Mouse (Mus musculus): Measurements from ENCODE around the gene Opcml.

GRCm38 (mm10) chr9:28207441-28207840 lies 416.9 kb downstream of the Opcml start:
- TF ChIP-seq CTCF (IDR thresholded peaks at IDR 0.05; ENCODE audit: extremely low read depth, insufficient read length, insufficient replicate concordance, low read depth, low read length), result no peak
- no peak for TF ChIP-seq POLR2A (IDR thresholded peaks at IDR 0.05; ENCODE audit: low read depth, low read length)

Data from small intestine, adult 2 months (tissue).